Mouse (Mus musculus): ENCODE data around the gene Gm10073. TPM values are rescaled to one million over a fixed set of nuclear protein-coding genes. Genes with fewer than 3 reads are reported as not detected.

The Gm10073 gene
- polyA plus RNA-seq, 1 experiment, result 38.0 TPM

- TF ChIP-seq POLR2A (IDR thresholded peaks at IDR 0.05; ENCODE audit: borderline replicate concordance, extremely low read depth, low read depth, low read length) (no peak), CTCF (IDR thresholded peaks at IDR 0.05; ENCODE audit: insufficient read depth, low read length) (peak; percentile 20; the same call in 1 of the 2 replicates)
- 85% methylated on average over 9 of the region's 9 CpGs for WGBS
- Histone ChIP-seq H3K4me1 (ENCODE audit: control insufficient read depth, insufficient read depth, low read length) (no peaks in the 10 kb centered on the region), H3K4me3 (replicated peaks; ENCODE audit: extremely low read depth, low read depth, low read length) (no peak overlapping the region)
- no peak for DNase-seq
These were observed 45.8 kb downstream of the Gm10073 start for GRCm38 (mm10) chr8:106527241-106528036.

GRCm38 (mm10) chr8:106526725-106527124, 46.5 kb downstream of the Gm10073 start:
- WGBS, result 67% methylated on average over 6 of the region's 6 CpGs
- TF ChIP-seq CTCF (IDR thresholded peaks at IDR 0.05; ENCODE audit: insufficient read depth, low read length) (no peak), POLR2A (IDR thresholded peaks at IDR 0.05; ENCODE audit: borderline replicate concordance, extremely low read depth, low read depth, low read length) (no peak)

More at GRCm38 (mm10) chr8:106526725-106527124, 46.5 kb downstream of the Gm10073 start:
- H3K4me1 ChIP-seq (ENCODE audit: control insufficient read depth, insufficient read depth, low read length), result no peaks in the 10 kb centered on the region
- no peak overlapping the region for H3K4me3 ChIP-seq (replicated peaks; ENCODE audit: extremely low read depth, low read depth, low read length)
- no peak for DNase-seq

Other genes with a start within 250 kb of the Gm10073 start
- gene Smpd3, start 235.5 kb downstream of the Gm10073 start, polyA plus RNA-seq (2012; rRNA removed), result 3.3 and 7.6 TPM in 2 replicates
- gene Zfp90, start 158.1 kb downstream of the Gm10073 start, polyA plus RNA-seq (2012; rRNA removed), result 1.7 and 2.7 TPM in 2 replicates
- gene 6030452D12Rik, start 72.9 kb downstream of the Gm10073 start, polyA plus RNA-seq (2012; rRNA removed), result not detected in 2 replicates
- 1.3 and 2.0 TPM in 2 replicates for gene Cdh3, start 62.6 kb downstream of the Gm10073 start, polyA plus RNA-seq (2012; rRNA removed)
- 124 and 140 TPM in 2 replicates for gene Cdh1, start 29.9 kb upstream of the Gm10073 start, polyA plus RNA-seq (2012; rRNA removed)
- 4.3 and 5.9 TPM in 2 replicates for gene Tango6, start 109.6 kb upstream of the Gm10073 start, polyA plus RNA-seq (2012; rRNA removed)

All from lung, adult 2 months (tissue).